8 mouse cellular contexts compared by ENCODE assay signal in the genomic region with DNA sequence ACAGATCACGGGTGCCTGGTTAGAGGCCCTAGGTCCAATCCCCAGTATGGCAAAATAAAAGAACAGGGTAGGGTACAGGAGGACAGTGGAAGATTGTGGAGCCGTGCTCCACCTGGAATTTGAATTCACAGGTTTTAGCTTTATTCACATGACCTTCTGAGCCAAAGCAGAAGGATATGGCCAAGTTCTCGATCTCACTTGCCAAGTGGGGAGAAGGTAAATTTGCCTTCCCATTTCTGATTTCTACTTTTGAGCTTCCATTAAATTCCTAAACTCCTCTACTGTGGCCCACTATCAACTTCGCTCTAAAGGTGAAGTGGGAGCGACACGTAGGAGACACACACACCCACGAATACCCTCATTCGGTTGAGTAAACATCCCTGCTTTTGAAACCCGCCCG. TPM values are rescaled to one million over a fixed set of nuclear protein-coding genes. Genes with fewer than 3 reads are reported as not detected.
A peak's percentile ranks its signal among the peaks of the same experiment; 100 is the strongest.
DNase-seq lines count a peak whose midpoint lies in the region; ATAC-seq and TF ChIP-seq lines count a peak whose summit lies in the region.

No protein-coding gene starts in this region.

- peak overlapping the region; percentile 97 for H3K4me2 ChIP-seq in heart, postnatal 0 days (ENCODE audit: low read depth, low read length)

- peak overlapping the region; percentile 99 for H3K27ac ChIP-seq in heart, postnatal 0 days (ENCODE audit: low read depth)
- H3K27ac ChIP-seq in hindbrain, embryonic 10.5 days: peak overlapping the region; percentile 98
- H3K27ac ChIP-seq in midbrain, embryonic 10.5 days (replicated peaks): peak overlapping the region; percentile 97

- no peaks in the 10 kb centered on the region for H3K9me3 ChIP-seq in heart, postnatal 0 days (replicated peaks; ENCODE audit: control insufficient read depth, low read length)
- no peaks in the 10 kb centered on the region for H3K9me3 ChIP-seq in hindbrain, embryonic 10.5 days
- H3K9me3 ChIP-seq in midbrain, embryonic 10.5 days (replicated peaks): no peaks in the 10 kb centered on the region

- peak overlapping the region; percentile 91 for H3K4me3 ChIP-seq in heart, postnatal 0 days (ENCODE audit: low read depth, low read length)
- H3K4me3 ChIP-seq in hindbrain, embryonic 10.5 days: peak overlapping the region; percentile 91
- peak overlapping the region; percentile 92 for H3K4me3 ChIP-seq in midbrain, embryonic 10.5 days

- H3K9ac ChIP-seq in heart, postnatal 0 days (replicated peaks; ENCODE audit: low read depth, low read length): peak overlapping the region; percentile 88

- 0 out of 2 replicates have a peak, but pooled peaks cover 4% of the 10 kb centered on the region for H3K36me3 ChIP-seq in heart, postnatal 0 days (replicated peaks; ENCODE audit: control insufficient read depth, insufficient read depth, low read length)
- H3K36me3 ChIP-seq in hindbrain, embryonic 10.5 days: peaks cover 32% of the 10 kb centered on the region
- H3K36me3 ChIP-seq in midbrain, embryonic 10.5 days: peaks cover 33% of the 10 kb centered on the region

- DNase-seq in heart, postnatal 0 days (ENCODE audit: low spot score): no peak
- DNase-seq in heart, postnatal 36 days: no peak
- DNase-seq in adipocyte (ENCODE audit: low spot score) (peak; percentile 68), MN1 (ENCODE audit: low spot score) (no peak)
- no peak for DNase-seq in hindbrain, embryonic 10.5 days (ENCODE audit: low spot score)
- DNase-seq in midbrain, embryonic 10.5 days (ENCODE audit: low spot score): no peak
- DNase-seq in layer of hippocampus, adult 9-11 months: no peak
- DNase-seq in Muller cell, postnatal 12 days (ENCODE audit: inconsistent ontology term): no peak

- peak; percentile 19; the same call in 1 of the 2 replicates for TF ChIP-seq EP300 in heart, postnatal 0 days (IDR thresholded peaks at IDR 0.05; ENCODE audit: low read depth)

- intact Hi-C loops in heart, postnatal 36 days (cut with DNase I): loop anchor here (1.0 to 5.0 kb wide), 2 partner anchors 40 to 138 kb away; a partner anchor contains a TSS

- peaks cover 43% of the 10 kb centered on the region for H3K4me1 ChIP-seq in heart, postnatal 0 days (ENCODE audit: control insufficient read depth, insufficient read depth)
- H3K4me1 ChIP-seq in hindbrain, embryonic 10.5 days (replicated peaks): peaks cover 63% of the 10 kb centered on the region
- peaks cover 64% of the 10 kb centered on the region for H3K4me1 ChIP-seq in midbrain, embryonic 10.5 days

- ATAC-seq in heart, postnatal 0 days (ENCODE audit: insufficient read depth, low read depth): no peak

- 3% methylated on average over 10 of the region's 10 CpGs for WGBS in heart, postnatal 0 days
- WGBS in hindbrain, embryonic 10.5 days: 17% methylated on average over 10 of the region's 10 CpGs
- WGBS in midbrain, embryonic 10.5 days: 23% methylated on average over 10 of the region's 10 CpGs

- no peak for TF ChIP-seq CTCF in heart, postnatal 0 days (IDR thresholded peaks at IDR 0.05; ENCODE audit: low read depth)

- H3K27me3 ChIP-seq in heart, postnatal 0 days (ENCODE audit: control insufficient read depth, insufficient read depth, low read length): no peaks in the 10 kb centered on the region
- no peaks in the 10 kb centered on the region for H3K27me3 ChIP-seq in hindbrain, embryonic 10.5 days (ENCODE audit: insufficient read depth, poor library complexity, severe bottlenecking)
- H3K27me3 ChIP-seq in midbrain, embryonic 10.5 days (ENCODE audit: low read depth, poor library complexity, severe bottlenecking): no peaks in the 10 kb centered on the region

RNA-seq across cellular contexts. Expression of a gene that starts 0.9 kb away (rescaled TPM):
- 98.8 and 99.1 TPM in 2 replicates for total RNA-seq in heart, postnatal 0 days (2014; rRNA removed; ENCODE audit: low replicate concordance)
- 81.2 and 83.5 TPM in 2 replicates for polyA plus RNA-seq in heart, postnatal 0 days (2015; fragmentation: Nextera tagmentation; extraction: Ambion mirVana)
- total RNA-seq in heart, postnatal 36 days (2021): 100 to 1,000 TPM; 397 to 404 TPM
- 65.7 and 71.8 TPM in 2 replicates for polyA plus RNA-seq in hindbrain, embryonic 10.5 days (2016; fragmentation: Nextera tagmentation; extraction: Ambion mirVana)
- 71.9 and 78.0 TPM in 2 replicates for polyA plus RNA-seq in midbrain, embryonic 10.5 days (2016; fragmentation: Nextera tagmentation; extraction: Ambion mirVana)

RNA-seq across cellular contexts. Expression of a gene that starts 20.8 kb away (rescaled TPM):
- 45.8 and 54.7 TPM in 2 replicates for total RNA-seq in heart, postnatal 0 days (2014; rRNA removed; ENCODE audit: low replicate concordance)
- 119 and 123 TPM in 2 replicates for polyA plus RNA-seq in heart, postnatal 0 days (2015; fragmentation: Nextera tagmentation; extraction: Ambion mirVana)
- total RNA-seq in heart, postnatal 36 days (2021): 10 to 100 TPM; 36.0 to 39.4 TPM
- polyA plus RNA-seq in hindbrain, embryonic 10.5 days (2016; fragmentation: Nextera tagmentation; extraction: Ambion mirVana): 42.9 and 44.2 TPM in 2 replicates
- 44.9 and 46.1 TPM in 2 replicates for polyA plus RNA-seq in midbrain, embryonic 10.5 days (2016; fragmentation: Nextera tagmentation; extraction: Ambion mirVana)

RNA-seq across cellular contexts. Expression of a gene that starts 40.0 kb away (rescaled TPM):
- total RNA-seq in heart, postnatal 0 days (2014; rRNA removed; ENCODE audit: low replicate concordance): 9.9 and 24.9 TPM in 2 replicates
- 35.6 and 42.0 TPM in 2 replicates for polyA plus RNA-seq in heart, postnatal 0 days (2015; fragmentation: Nextera tagmentation; extraction: Ambion mirVana)
- 10 to 100 TPM; 32.5 to 35.2 TPM for total RNA-seq in heart, postnatal 36 days (2021)
- polyA plus RNA-seq in hindbrain, embryonic 10.5 days (2016; fragmentation: Nextera tagmentation; extraction: Ambion mirVana): 158 and 198 TPM in 2 replicates
- 193 and 198 TPM in 2 replicates for polyA plus RNA-seq in midbrain, embryonic 10.5 days (2016; fragmentation: Nextera tagmentation; extraction: Ambion mirVana)

RNA-seq across cellular contexts. Expression of a gene that starts 51.5 kb away (rescaled TPM):
- total RNA-seq in heart, postnatal 0 days (2014; rRNA removed; ENCODE audit: low replicate concordance): 14.4 and 14.8 TPM in 2 replicates
- 9.0 and 10.2 TPM in 2 replicates for polyA plus RNA-seq in heart, postnatal 0 days (2015; fragmentation: Nextera tagmentation; extraction: Ambion mirVana)
- total RNA-seq in heart, postnatal 36 days (2021): 10 to 100 TPM; 12.1 to 12.6 TPM
- 28.0 and 30.4 TPM in 2 replicates for polyA plus RNA-seq in hindbrain, embryonic 10.5 days (2016; fragmentation: Nextera tagmentation; extraction: Ambion mirVana)
- 27.6 and 33.0 TPM in 2 replicates for polyA plus RNA-seq in midbrain, embryonic 10.5 days (2016; fragmentation: Nextera tagmentation; extraction: Ambion mirVana)
